Mouse (Mus musculus) erythroblast, embryonic 14.5 days (primary cell): ENCODE measurements around the gene Wdfy2.

Experiments
- GATA1 ChIP-seq: IDR thresholded peaks from 2 replicates; pipeline ENCODE4 v1.6.1; 2012; ENCODE audit warnings: low read length, inconsistent platforms, mixed read lengths
- TAL1 ChIP-seq: IDR thresholded peaks from 3 replicates; pipeline ENCODE4 v1.6.1; 2012; ENCODE audit warnings: low read length, inconsistent platforms, mixed read lengths

- TF ChIP-seq GATA1 (no peak), TAL1 (no peak)
These were observed 30.8 kb downstream of the Wdfy2 start for GRCm38 (mm10) chr14:62868254-62868653.
